Mouse (Mus musculus) CH12.LX (cell line): ENCODE measurements around the gene Chit1.

Experiments used
- CTCF ChIP-seq, 2 experiments: IDR thresholded peaks in 1 of 2; conservative IDR thresholded peaks in 1 of 2; 2 replicates each; pipeline ENCODE4 v1.5.1; 2011 to 2012; ENCODE audit warnings: low read depth in 2 of 2, low read length in 2 of 2, improper control_type of control experiment in 1 of 2, inconsistent platforms in 1 of 2, mild to moderate bottlenecking in 1 of 2, moderate library complexity in 1 of 2
- EP300 ChIP-seq: IDR thresholded peaks from 2 replicates; pipeline ENCODE4 v1.6.1; 2011; ENCODE audit warnings: low read length, improper control_type of control experiment
- JUN ChIP-seq: IDR thresholded peaks from 2 replicates; pipeline ENCODE4 v1.6.1; 2011; ENCODE audit warnings: low read depth, mild to moderate bottlenecking, low read length, improper control_type of control experiment, moderate library complexity; ENCODE audit not compliant: insufficient read depth
- MYC ChIP-seq: IDR thresholded peaks from 2 replicates; pipeline ENCODE4 v1.6.1; 2011; ENCODE audit warnings: low read depth, mild to moderate bottlenecking, improper control_type of control experiment, low read length
- NELFE ChIP-seq: IDR thresholded peaks from 2 replicates; pipeline ENCODE4 v1.6.1; 2011; ENCODE audit warnings: low read depth, low read length, improper control_type of control experiment
- PAX5 ChIP-seq: IDR thresholded peaks from 2 replicates; pipeline ENCODE4 v1.6.1; 2012; ENCODE audit warnings: low read length, inconsistent platforms, mixed read lengths
- POLR2A ChIP-seq: IDR thresholded peaks from 2 replicates; pipeline ENCODE4 v1.6.1; 2011; ENCODE audit warnings: low read depth, mild to moderate bottlenecking, improper control_type of control experiment, low read length
- POLR2AphosphoS2 ChIP-seq: IDR thresholded peaks from 2 replicates; pipeline ENCODE4 v1.6.1; 2011; ENCODE audit warnings: low read depth, low read length, improper control_type of control experiment
- RAD21 ChIP-seq: IDR thresholded peaks from 2 replicates; pipeline ENCODE4 v1.6.1; 2011; ENCODE audit warnings: low read depth, mild to moderate bottlenecking, low read length, improper control_type of control experiment, moderate library complexity
- TBP ChIP-seq: conservative IDR thresholded peaks from 2 replicates; pipeline ENCODE4 v1.6.1; 2011; ENCODE audit warnings: low read depth, low read length, improper control_type of control experiment
- TCF12 ChIP-seq: IDR thresholded peaks from 2 replicates; pipeline ENCODE4 v1.6.1; 2014; ENCODE audit warnings: low read depth, mild to moderate bottlenecking, inconsistent platforms, low read length, improper control_type of control experiment
- UBTF ChIP-seq: IDR thresholded peaks from 2 replicates; pipeline ENCODE4 v1.6.1; 2012; ENCODE audit warnings: low read depth, mild to moderate bottlenecking, inconsistent platforms, low read length, improper control_type of control experiment, moderate library complexity
- USF2 ChIP-seq: conservative IDR thresholded peaks from 2 replicates; pipeline ENCODE4 v1.6.1; 2011; ENCODE audit warnings: low read depth, low read length, improper control_type of control experiment
- ZC3H11A ChIP-seq: IDR thresholded peaks from 2 replicates; pipeline ENCODE4 v1.6.1; 2012; ENCODE audit warnings: low read depth, mild to moderate bottlenecking, inconsistent platforms, low read length, improper control_type of control experiment

DNA sequence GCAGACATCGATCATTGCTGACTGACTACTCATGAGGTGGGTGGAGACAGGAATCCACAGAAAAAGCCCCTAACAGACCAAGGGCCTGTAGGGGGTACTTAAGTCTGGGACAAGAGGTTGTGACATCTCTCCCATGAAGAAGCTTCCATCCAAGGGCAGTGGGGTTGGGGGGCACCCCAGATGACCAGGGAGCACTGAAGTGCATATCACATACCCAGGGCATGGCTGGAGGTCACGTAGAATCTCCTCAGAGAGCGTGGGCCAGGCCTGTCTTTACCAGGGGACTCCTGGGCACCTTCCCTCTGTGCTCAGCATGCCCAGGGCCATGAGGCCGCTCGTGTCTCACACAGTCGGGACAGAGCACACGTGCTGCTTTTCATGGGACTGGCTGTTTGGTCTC is 3.3 kb upstream of the Chit1 start:
- no peak for TF ChIP-seq NELFE
- TF ChIP-seq ZC3H11A: no peak
- TF ChIP-seq CTCF (conservative IDR thresholded peaks at IDR 0.05 in 1 of 2, IDR thresholded peaks at IDR 0.05 in 1 of 2; ENCODE audit: low read depth in 2 of 2, low read length in 2 of 2): no peak
- no peak for TF ChIP-seq POLR2AphosphoS2
- no peak for TF ChIP-seq EP300
- TF ChIP-seq RAD21: no peak
- TF ChIP-seq POLR2A: no peak
- TF ChIP-seq JUN: no peak
- no peak for TF ChIP-seq UBTF
- TF ChIP-seq MYC: no peak
- TF ChIP-seq TBP: no peak
- no peak for TF ChIP-seq TCF12
- no peak for TF ChIP-seq PAX5
- no peak for TF ChIP-seq USF2
